Mouse (Mus musculus) neural tube, embryonic 13.5 days (tissue): Measurements from ENCODE around the gene Fcrl6. TPM values are rescaled to one million over a fixed set of nuclear protein-coding genes. Genes with fewer than 3 reads are reported as not detected.
A peak's percentile ranks its signal among the peaks of the same experiment; 100 is the strongest.

Experiments used
- ATAC-seq: fragments of 200-750 bp; cut with Nextera tagmentation; 2 replicates; pipeline ENCODE4 v1.8.0; 2017; ENCODE audit warnings: low read depth, mild to moderate bottlenecking, moderate TSS enrichment, moderate library complexity
- H3K27ac ChIP-seq: fragments of 300-500 bp; sonication (generic); replicated peaks from 2 replicates; pipeline ENCODE4 v1.5.1; 2015; ENCODE audit warnings: moderate library complexity, mild to moderate bottlenecking, inconsistent platforms
- H3K27me3 ChIP-seq: fragments of 300-500 bp; sonication (generic); 2 replicates; pipeline ENCODE4 v1.6.1; 2015; ENCODE audit warnings: mild to moderate bottlenecking, inconsistent platforms
- H3K36me3 ChIP-seq: fragments of 300-500 bp; sonication (generic); 2 replicates; pipeline ENCODE4 v1.6.1; 2015; ENCODE audit warnings: mild to moderate bottlenecking, inconsistent platforms
- H3K4me1 ChIP-seq: fragments of 300-500 bp; sonication (generic); replicated peaks from 2 replicates; pipeline ENCODE4 v1.6.1; 2015; ENCODE audit warnings: inconsistent platforms
- H3K4me2 ChIP-seq: fragments of 300-500 bp; sonication (generic); 2 replicates; pipeline ENCODE4 v1.6.1; 2015; ENCODE audit warnings: inconsistent platforms, mild to moderate bottlenecking, moderate library complexity
- H3K4me3 ChIP-seq: fragments of 300-500 bp; sonication (generic); 2 replicates; pipeline ENCODE4 v1.5.1; 2015; ENCODE audit warnings: mild to moderate bottlenecking, inconsistent platforms
- H3K9ac ChIP-seq: fragments of 300-500 bp; sonication (generic); 2 replicates; pipeline ENCODE4 v1.6.1; 2015; ENCODE audit warnings: moderate library complexity, mild to moderate bottlenecking, inconsistent platforms
- H3K9me3 ChIP-seq: fragments of 300-500 bp; sonication (generic); 2 replicates; pipeline ENCODE4 v1.6.1; 2016; ENCODE audit warnings: inconsistent platforms
- WGBS: fragments of 180-500 bp; shearing (Covaris S2); methylation state at CpG from one replicate; pipeline ENCODE4 v1.1.7; 2015; 5-methylcytosine and 5-hydroxymethylcytosine counted together
- polyA plus RNA-seq: library from polyadenylated mRNA; unstranded; fragments of >200 nt; fragmentation: Nextera tagmentation; extraction: Ambion mirVana; gene quantifications from 2 replicates; pipeline ENCODE4 v1.2.1, GENCODE M21; 2015

The Fcrl6 gene
- polyA plus RNA-seq, 1 experiment from 2014 or later, result 0.52 TPM

DNA sequence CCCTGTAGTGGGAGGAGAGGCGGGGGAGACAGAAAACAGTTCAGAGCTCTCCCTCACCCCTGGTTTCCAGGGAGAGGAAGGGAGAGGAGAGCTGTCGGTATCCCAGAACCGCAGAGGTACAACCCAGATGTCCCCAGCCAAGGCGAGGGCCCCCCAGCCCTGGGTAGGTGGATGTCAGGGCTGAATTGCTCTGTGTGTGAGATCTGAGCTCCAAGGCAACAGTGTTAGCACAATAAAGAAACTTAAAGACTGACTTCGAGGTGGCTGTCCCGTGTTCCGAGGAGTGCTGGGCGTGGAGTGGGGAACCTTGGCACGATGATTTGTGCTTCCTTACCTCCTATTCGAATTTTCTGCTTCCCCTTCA, 38.9 kb downstream of the Fcrl6 start:
- Histone ChIP-seq H3K9ac (peak overlapping the region; percentile 81), H3K36me3 (no peaks in the 10 kb centered on the region), H3K9me3 (no peaks in the 10 kb centered on the region), H3K4me3 (peak overlapping the region; percentile 61), H3K4me1 (peaks cover 17% of the 10 kb centered on the region), H3K27ac (peak overlapping the region; percentile 74), H3K27me3 (peaks cover 25% of the 10 kb centered on the region), H3K4me2 (peak overlapping the region; percentile 83)
- WGBS, result 2% methylated on average over 9 of the region's 10 CpGs
- ATAC-seq, result no peak

DNA sequence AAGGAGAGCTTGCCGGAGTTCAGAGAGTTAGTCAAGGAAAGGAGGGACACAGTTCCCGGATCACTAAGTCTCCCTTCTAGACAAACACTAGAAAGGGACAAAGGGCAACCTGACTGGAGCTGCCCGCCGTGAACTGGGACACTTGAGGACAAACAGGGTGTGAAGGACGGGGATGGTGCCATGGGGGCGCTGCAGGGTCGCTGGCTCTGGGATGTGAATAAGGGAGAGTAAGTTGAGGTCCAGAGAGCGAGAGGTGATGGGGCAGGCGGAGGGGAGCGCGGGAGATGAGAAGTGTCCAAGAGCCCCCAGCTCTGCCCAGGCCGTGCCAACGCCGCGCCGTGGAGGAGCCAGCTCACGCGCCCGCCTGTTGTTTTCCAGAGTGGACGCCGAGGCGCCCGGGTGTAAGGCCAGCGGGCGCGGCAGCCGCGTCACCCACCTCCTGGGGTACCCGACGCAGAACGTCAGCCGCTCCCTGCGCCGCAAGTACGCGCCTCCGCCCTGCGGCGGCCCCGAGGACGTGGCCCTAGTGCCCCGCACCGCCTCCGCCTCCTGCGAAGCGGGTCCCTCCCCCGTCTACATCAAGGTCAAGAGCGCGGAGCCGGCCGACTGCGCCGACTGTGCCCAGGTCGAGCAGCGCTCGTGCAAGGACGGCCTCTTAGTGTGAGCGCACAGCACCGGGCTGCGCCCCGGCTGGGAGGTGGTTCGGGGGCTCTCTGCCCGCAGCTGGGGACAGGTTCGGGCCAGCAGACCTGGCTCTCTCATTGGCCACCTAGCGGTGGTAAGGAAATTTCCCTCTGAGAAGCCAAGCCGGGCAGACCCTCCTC, 39.5 kb downstream of the Fcrl6 start:
- Histone ChIP-seq H3K4me1 (peaks cover 17% of the 10 kb centered on the region), H3K9ac (peak overlapping the region; percentile 81), H3K9me3 (no peaks in the 10 kb centered on the region), H3K27me3 (peaks cover 25% of the 10 kb centered on the region), H3K27ac (peak overlapping the region; percentile 74), H3K36me3 (no peaks in the 10 kb centered on the region), H3K4me2 (peak overlapping the region; percentile 83), H3K4me3 (peak overlapping the region; percentile 61)
- under 1% methylated on average over 66 of the region's 66 CpGs for WGBS
- peak; percentile 92 for ATAC-seq

DNA sequence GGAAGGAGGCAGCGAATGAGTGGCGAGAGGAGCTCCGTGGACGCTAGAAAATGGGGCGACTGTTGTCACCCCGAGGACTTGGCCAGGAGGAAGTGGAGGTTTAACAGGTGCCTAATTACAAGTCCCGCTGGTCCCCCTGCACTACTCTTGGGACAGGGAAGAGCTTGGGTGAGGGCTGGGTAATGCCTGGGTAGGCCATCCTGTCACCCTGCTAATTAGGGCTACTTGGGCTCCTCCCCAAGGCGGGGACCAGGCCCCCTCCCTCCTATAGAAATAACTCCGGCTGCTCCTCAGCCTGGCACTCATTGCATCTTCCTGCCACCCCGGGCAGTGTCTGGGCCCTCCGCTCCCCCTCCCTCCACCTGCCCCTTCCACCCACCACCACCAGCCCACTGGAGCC, 46.7 kb downstream of the Fcrl6 start, which contains the start of gene Vsig8:
Vsig8 (plus strand) TSS at position 301 of the 400 bp plus-strand sequence.
- Histone ChIP-seq H3K9ac (no peak within 1 kb of the TSS), H3K9me3 (no peaks in the 10 kb centered on the region), H3K4me1 (peaks cover 14% of the 10 kb centered on the region), H3K4me3 (no peak within 1 kb of the TSS), H3K27me3 (peaks cover 10% of the 10 kb centered on the region), H3K4me2 (no peak within 1 kb of the TSS), H3K27ac (no peak within 1 kb of the TSS), H3K36me3 (no peaks in the 10 kb centered on the region)
- 71% methylated on average over 11 of the region's 11 CpGs for WGBS
- no peak for ATAC-seq

GRCm38 (mm10) chr1:172552623-172553022, 49.7 kb downstream of the Fcrl6 start:
- 32% methylated on average over 1 of the region's 1 CpGs for WGBS
- no peak overlapping the region for H3K9ac ChIP-seq
- no peak overlapping the region for H3K4me2 ChIP-seq

DNA sequence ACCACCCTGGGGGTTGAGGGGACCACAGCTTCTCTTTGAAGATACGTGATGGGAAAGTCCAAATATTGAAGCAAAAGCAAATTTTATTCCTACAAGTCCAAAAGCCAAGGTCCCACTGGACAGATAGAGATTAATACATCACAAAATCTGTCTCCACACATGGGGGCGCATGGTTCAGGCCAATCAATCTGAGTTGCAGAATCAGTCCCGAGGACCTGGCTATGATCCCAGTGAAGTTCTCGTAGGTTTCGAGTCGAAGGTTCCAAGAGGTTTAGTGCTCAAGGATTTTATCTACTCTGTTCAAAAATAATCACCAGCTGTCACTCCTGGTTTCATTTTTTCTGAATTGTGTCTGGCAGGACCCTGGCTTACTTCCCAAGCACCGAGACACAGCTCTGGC, 51.3 kb downstream of the Fcrl6 start:
- Histone ChIP-seq H3K36me3 (no peaks in the 10 kb centered on the region), H3K4me1 (peaks cover 30% of the 10 kb centered on the region), H3K9ac (peak overlapping the region; percentile 66; the same call in 1 of the 2 replicates), H3K9me3 (no peaks in the 10 kb centered on the region), H3K4me3 (peak overlapping the region; percentile 40; the same call in 1 of the 2 replicates), H3K27me3 (no peaks in the 10 kb centered on the region), H3K27ac (peak overlapping the region; percentile 68; the same call in 1 of the 2 replicates), H3K4me2 (peak overlapping the region; percentile 55)
- ATAC-seq, result no peak
- 48% methylated on average over 7 of the region's 7 CpGs for WGBS

More at GRCm38 (mm10) chr1:172552623-172553022, 49.7 kb downstream of the Fcrl6 start:
- H3K27ac ChIP-seq, result no peak overlapping the region
- H3K27me3 ChIP-seq, result 0 out of 2 replicates have a peak, but pooled peaks cover 5% of the 10 kb centered on the region
- H3K36me3 ChIP-seq, result no peaks in the 10 kb centered on the region
- H3K9me3 ChIP-seq, result no peaks in the 10 kb centered on the region
- ATAC-seq, result no peak
- H3K4me1 ChIP-seq, result peaks cover 30% of the 10 kb centered on the region
- no peak overlapping the region for H3K4me3 ChIP-seq

GRCm38 (mm10) chr1:172550551-172550951, 51.8 kb downstream of the Fcrl6 start:
- 2% methylated on average over 8 of the region's 8 CpGs for WGBS
- H3K4me2 ChIP-seq, result peak overlapping the region; percentile 55
- no peaks in the 10 kb centered on the region for H3K36me3 ChIP-seq
- ATAC-seq, result peak; percentile 87
- no peaks in the 10 kb centered on the region for H3K27me3 ChIP-seq
- peak overlapping the region; percentile 40 for H3K4me3 ChIP-seq
- no peaks in the 10 kb centered on the region for H3K9me3 ChIP-seq
- peak overlapping the region; percentile 68; the same call in 1 of the 2 replicates for H3K27ac ChIP-seq
- H3K4me1 ChIP-seq, result peaks cover 30% of the 10 kb centered on the region
- H3K9ac ChIP-seq, result peak overlapping the region; percentile 66

DNA sequence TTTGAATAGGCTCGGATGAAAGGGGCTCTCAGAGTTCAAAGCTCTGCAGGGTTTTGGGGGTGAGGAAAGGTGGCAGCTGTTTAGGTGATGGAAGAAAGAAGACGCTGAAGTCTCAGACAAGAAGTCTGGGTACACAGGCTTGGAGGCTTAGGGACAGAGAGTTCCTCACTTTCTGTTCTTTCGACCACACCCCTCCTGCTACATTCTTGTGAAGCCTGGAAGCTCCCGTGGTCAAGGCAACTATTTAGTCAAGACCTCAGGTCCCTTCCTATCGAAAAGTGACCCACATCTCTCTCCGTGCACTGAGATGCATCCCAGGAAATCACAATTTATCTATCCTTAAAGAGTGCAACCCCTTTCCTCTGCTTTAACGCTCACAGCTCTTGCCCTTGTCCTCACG, 52.6 kb downstream of the Fcrl6 start:
- H3K4me3 ChIP-seq, result peak overlapping the region; percentile 40
- peaks cover 30% of the 10 kb centered on the region for H3K4me1 ChIP-seq
- H3K27me3 ChIP-seq, result no peaks in the 10 kb centered on the region
- H3K4me2 ChIP-seq, result peak overlapping the region; percentile 55
- no peaks in the 10 kb centered on the region for H3K9me3 ChIP-seq
- H3K27ac ChIP-seq, result 0 out of 2 replicates have a peak overlapping the region, but pooled peaks have one; percentile 68
- ATAC-seq, result no peak
- 4% methylated on average over 8 of the region's 8 CpGs for WGBS
- H3K9ac ChIP-seq, result peak overlapping the region; percentile 66
- H3K36me3 ChIP-seq, result no peaks in the 10 kb centered on the region

DNA sequence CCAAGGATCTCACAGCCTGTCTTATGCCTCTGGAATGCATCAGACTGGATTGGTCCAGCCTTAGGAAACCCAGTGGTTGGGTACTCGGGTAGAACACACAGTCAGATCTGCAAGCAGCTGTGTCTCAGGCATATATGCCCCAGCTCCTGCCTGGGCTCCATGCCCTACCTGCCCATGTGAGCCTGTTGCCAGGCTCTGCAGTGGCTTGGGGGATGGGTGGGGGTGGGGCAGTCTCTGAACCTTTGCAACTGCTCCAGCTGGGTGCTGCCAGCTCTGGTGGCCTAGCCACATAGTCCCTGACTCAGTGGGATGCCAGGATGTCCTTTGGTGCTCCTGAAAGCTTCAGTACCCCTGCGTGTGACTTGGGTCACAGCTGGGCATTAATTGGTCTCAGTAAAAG, 53.0 kb downstream of the Fcrl6 start:
- WGBS, result 9% methylated on average over 2 of the region's 2 CpGs
- Histone ChIP-seq H3K4me3 (peak overlapping the region; percentile 40; the same call in 1 of the 2 replicates), H3K4me1 (peaks cover 30% of the 10 kb centered on the region), H3K9ac (peak overlapping the region; percentile 66; the same call in 1 of the 2 replicates), H3K4me2 (peak overlapping the region; percentile 55), H3K9me3 (no peaks in the 10 kb centered on the region), H3K27ac (no peak overlapping the region), H3K36me3 (no peaks in the 10 kb centered on the region), H3K27me3 (no peaks in the 10 kb centered on the region)
- no peak for ATAC-seq

DNA sequence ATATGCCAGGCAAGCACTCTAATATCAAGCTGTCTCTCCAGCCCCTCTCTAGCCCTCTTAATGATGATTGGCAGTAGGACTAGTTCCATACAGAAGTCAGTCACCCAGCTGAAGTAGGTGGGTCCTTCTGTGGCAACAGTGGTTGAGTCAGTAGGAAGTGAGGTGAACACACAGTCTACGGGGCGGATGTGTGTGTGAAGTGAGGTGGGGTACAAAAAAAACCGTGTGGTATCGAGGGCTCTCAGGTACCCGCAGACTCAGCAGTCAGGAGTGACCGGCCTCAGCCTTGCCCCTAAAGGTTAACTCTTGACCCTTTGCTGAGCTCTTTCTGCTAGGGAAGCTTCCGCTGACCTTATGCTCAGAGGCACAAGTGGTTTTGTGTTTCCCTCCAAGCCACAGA, 53.9 kb downstream of the Fcrl6 start:
- no peaks in the 10 kb centered on the region for H3K9me3 ChIP-seq
- no peak overlapping the region for H3K27ac ChIP-seq
- no peak for ATAC-seq
- WGBS, result 55% methylated on average over 7 of the region's 7 CpGs
- H3K9ac ChIP-seq, result no peak overlapping the region
- peaks cover 30% of the 10 kb centered on the region for H3K4me1 ChIP-seq
- H3K4me2 ChIP-seq, result no peak overlapping the region
- no peaks in the 10 kb centered on the region for H3K27me3 ChIP-seq
- H3K4me3 ChIP-seq, result no peak overlapping the region
- H3K36me3 ChIP-seq, result no peaks in the 10 kb centered on the region

Other genes starting within 250 kb of the Fcrl6 start
- gene Pigm, start 226.0 kb downstream of the Fcrl6 start, polyA plus RNA-seq, result 5.1 and 5.7 TPM in 2 replicates
- 0.37 TPM in 1 of 2 replicates, not detected in the other for gene Slamf9, start 127.2 kb downstream of the Fcrl6 start, polyA plus RNA-seq
- 62.6 and 65.9 TPM in 2 replicates for gene Igsf9, start 120.8 kb downstream of the Fcrl6 start, polyA plus RNA-seq
- 160 and 187 TPM in 2 replicates for gene Tagln2, start 102.5 kb downstream of the Fcrl6 start, polyA plus RNA-seq
- gene Cfap45, start 81.8 kb downstream of the Fcrl6 start, polyA plus RNA-seq, result 2.5 and 3.1 TPM in 2 replicates
- gene Vsig8, start 46.6 kb downstream of the Fcrl6 start, polyA plus RNA-seq, result 0.82 and 0.85 TPM in 2 replicates
- not detected in 2 replicates for gene Slamf8, start 12.0 kb downstream of the Fcrl6 start, polyA plus RNA-seq
- 14.8 and 20.1 TPM in 2 replicates for gene Dusp23, start 30.4 kb upstream of the Fcrl6 start, polyA plus RNA-seq
- gene Crp, start 95.5 kb upstream of the Fcrl6 start, polyA plus RNA-seq, result 0.77 and 0.98 TPM in 2 replicates